Comparison of ENCODE assay signal across 10 mouse cellular contexts in genomic region chr1:58210203-58210602, GRCm38 (mm10). TPM values are rescaled to one million over a fixed set of nuclear protein-coding genes. Genes with fewer than 3 reads are reported as not detected.
DNase-seq lines count a peak whose midpoint lies in the region; ATAC-seq lines count a peak whose summit lies in the region.
"Had no signal": no experiment of that assay in that cellular context is flagged by ENCODE, and none has a peak within 500 bp of the region (broad histone marks: within the 10 kb centered on the region; RNA-seq: fewer than 3 reads in every experiment).

Gene Aox4, plus strand, starts transcription at chr1:58210397.

- peak; percentile 85 for ATAC-seq in neural tube, embryonic 14.5 days (ENCODE audit: low read depth)
- ATAC-seq in heart, embryonic 12.5 days (ENCODE audit: insufficient number of reproducible peaks, low FRiP score) = no peak

- H3K9me3 ChIP-seq in neural tube, embryonic 14.5 days (ENCODE audit: control insufficient read depth, low read length) = no peaks in the 10 kb centered on the region
- H3K9me3 ChIP-seq in heart, embryonic 12.5 days (replicated peaks) = peaks cover 4% of the 10 kb centered on the region
- H3K9me3 ChIP-seq: heart, embryonic 15.5 days had no signal

- H3K27me3 ChIP-seq in neural tube, embryonic 14.5 days (ENCODE audit: control insufficient read depth, insufficient read depth, low read length) = no peaks in the 10 kb centered on the region
- H3K27me3 ChIP-seq in heart, embryonic 12.5 days (replicated peaks) = peaks cover 21% of the 10 kb centered on the region
- H3K27me3 ChIP-seq: megakaryocyte, embryonic 14.5 days had no signal

- no peaks in the 10 kb centered on the region for H3K4me1 ChIP-seq in neural tube, embryonic 14.5 days (ENCODE audit: control insufficient read depth, insufficient read depth, low read length)
- peaks cover 12% of the 10 kb centered on the region for H3K4me1 ChIP-seq in heart, embryonic 12.5 days (replicated peaks)

- no peak within 1 kb of the TSS for H3K9ac ChIP-seq in neural tube, embryonic 14.5 days (replicated peaks; ENCODE audit: low read depth, low read length)
- no peak within 1 kb of the TSS for H3K9ac ChIP-seq in heart, embryonic 12.5 days
- H3K9ac ChIP-seq: heart, embryonic 15.5 days had no signal

- no peaks in the 10 kb centered on the region for H3K36me3 ChIP-seq in neural tube, embryonic 14.5 days (ENCODE audit: control insufficient read depth, insufficient read depth, low read length)
- H3K36me3 ChIP-seq in heart, embryonic 12.5 days = no peaks in the 10 kb centered on the region
- H3K36me3 ChIP-seq: heart, embryonic 15.5 days had no signal

- 57% methylated on average over 17 of the region's 17 CpGs for WGBS in neural tube, embryonic 14.5 days
- WGBS in heart, embryonic 12.5 days = 82% methylated on average over 17 of the region's 17 CpGs

- peak; percentile 5 for DNase-seq in embryo, embryonic 11 days
- no peak for DNase-seq in embryo, embryonic 10.5 days (ENCODE audit: low spot score)
- peak; percentile 78 to 79 for DNase-seq in adrenal gland, postnatal 36 days
- peak; percentile 26 for DNase-seq in layer of hippocampus, adult 11-12 months (ENCODE audit: low spot score)
- DNase-seq in lung, postnatal 10 days = no peak
- no peak for DNase-seq in cerebellum, adult 9-10 months

- H3K27ac ChIP-seq in neural tube, embryonic 14.5 days (ENCODE audit: low read depth, low read length) = peak within 1 kb of the TSS; percentile 16; the same call in 1 of the 2 replicates
- no peak within 1 kb of the TSS for H3K27ac ChIP-seq in heart, embryonic 12.5 days (ENCODE audit: poor library complexity, severe bottlenecking)
- H3K27ac ChIP-seq: heart, embryonic 15.5 days had no signal

- H3K4me3 ChIP-seq in neural tube, embryonic 14.5 days (ENCODE audit: low read depth, low read length) = no peak within 1 kb of the TSS
- H3K4me3 ChIP-seq in heart, embryonic 12.5 days = no peak within 1 kb of the TSS
- H3K4me3 ChIP-seq: heart, embryonic 15.5 days; megakaryocyte, embryonic 14.5 days had no signal

- H3K4me2 ChIP-seq in neural tube, embryonic 14.5 days (ENCODE audit: low read depth, low read length) = no peak within 1 kb of the TSS
- H3K4me2 ChIP-seq in heart, embryonic 12.5 days = no peak within 1 kb of the TSS
- H3K4me2 ChIP-seq: heart, embryonic 15.5 days had no signal

RNA-seq across cellular contexts. Expression of gene Aox4, which starts in this region (rescaled TPM):
- total RNA-seq in adrenal gland, postnatal 36 days (2021) = under 1 TPM in 1 of 2 experiments, not detected in 1; 0.07 TPM
- 0.51 and 1.1 TPM in 2 replicates for polyA plus RNA-seq in neural tube, embryonic 14.5 days (2014; fragmentation: Nextera tagmentation; extraction: Ambion mirVana)
- polyA plus RNA-seq in heart, embryonic 12.5 days (2016; fragmentation: Nextera tagmentation; extraction: Ambion mirVana) = 0.14 and 0.27 TPM in 2 replicates

Comparison
In these comparisons a context has a peak if more than half of its experiments do, and no peak if none do; other contexts are left out.
1. DNase-seq: peak in embryo, embryonic 11 days (single experiment) and layer of hippocampus, adult 11-12 months (single experiment); none in embryo, embryonic 10.5 days (single experiment), lung, postnatal 10 days (single experiment) and cerebellum, adult 9-10 months (single experiment).
2. Peak in DNase-seq in adrenal gland, postnatal 36 days; RNA of the gene not detected or under 1 TPM.